Mouse (Mus musculus) 3134 (cell line): ENCODE measurements at regions not wholly inside any gene's neighbourhood (a gene's known extent, or its start where the extent isn't known, plus 50 kb on each side); places are given as distances from the start of the nearest gene placed in this dataset.

ENCODE experiments used
- DNase-seq: peaks from one replicate; pipeline ENCODE4 v3.0.0-alpha.2; 2011; ENCODE audit warnings: low spot score; ENCODE audit not compliant: insufficient read length; ENCODE audit errors: extremely low read depth

- no peak for DNase-seq
Observed at GRCm38 (mm10) chr15:61098519-61098918, 175.7 kb upstream of the A1bg start.

GRCm38 (mm10) chr15:61096021-61096781, 173.4 kb upstream of the A1bg start:
- DNase-seq, result no peak

GRCm38 (mm10) chr15:61055017-61055609, 132.3 kb upstream of the A1bg start:
- no peak for DNase-seq

- DNase-seq, result no peak
Observed at GRCm38 (mm10) chr15:61051363-61051762, 128.6 kb upstream of the A1bg start.

- no peak for DNase-seq
Observed at GRCm38 (mm10) chr15:61009509-61009908, 86.7 kb upstream of the A1bg start.

GRCm38 (mm10) chr15:61007461-61008059, 84.7 kb upstream of the A1bg start:
- no peak for DNase-seq

GRCm38 (mm10) chr15:61006608-61007007, 83.8 kb upstream of the A1bg start:
- DNase-seq, result no peak

- DNase-seq, result no peak
Observed at GRCm38 (mm10) chr15:60993971-60994690, 71.3 kb upstream of the A1bg start.

GRCm38 (mm10) chr15:60993394-60993793, 70.6 kb upstream of the A1bg start:
- no peak for DNase-seq

GRCm38 (mm10) chr15:60982576-60982975, 59.8 kb upstream of the A1bg start:
- DNase-seq, result no peak
